Mouse (Mus musculus) heart, embryonic 12.5 days (tissue): ENCODE data around the gene 2010109A12Rik. TPM values are rescaled to one million over a fixed set of nuclear protein-coding genes. Genes with fewer than 3 reads are reported as not detected.

Source experiments
- ATAC-seq: fragments of 200-750 bp; cut with Nextera tagmentation; 2 replicates; pipeline ENCODE4 v1.8.0; 2017; ENCODE audit warnings: moderate TSS enrichment, moderate library complexity; ENCODE audit not compliant: insufficient number of reproducible peaks, low FRiP score
- H3K27ac ChIP-seq: fragments of 300-500 bp; sonication (generic); 2 replicates; pipeline ENCODE4 v1.5.1; 2016; ENCODE audit warnings: mild to moderate bottlenecking, moderate library complexity; ENCODE audit not compliant: poor library complexity, severe bottlenecking
- H3K27me3 ChIP-seq: fragments of 300-500 bp; sonication (generic); replicated peaks from 2 replicates; pipeline ENCODE4 v1.6.1; 2016; ENCODE audit warnings: mild to moderate bottlenecking, moderate library complexity
- H3K36me3 ChIP-seq: fragments of 300-500 bp; sonication (generic); 2 replicates; pipeline ENCODE4 v1.6.1; 2016; ENCODE audit warnings: mild to moderate bottlenecking, moderate library complexity
- H3K4me1 ChIP-seq: fragments of 300-500 bp; sonication (generic); replicated peaks from 2 replicates; pipeline ENCODE4 v1.6.1; 2016; ENCODE audit warnings: mild to moderate bottlenecking
- H3K4me2 ChIP-seq: fragments of 300-500 bp; sonication (generic); 2 replicates; pipeline ENCODE4 v1.6.1; 2016; ENCODE audit warnings: mild to moderate bottlenecking, moderate library complexity
- H3K4me3 ChIP-seq: fragments of 300-500 bp; sonication (generic); 2 replicates; pipeline ENCODE4 v1.5.1; 2016; ENCODE audit warnings: mild to moderate bottlenecking
- H3K9ac ChIP-seq: fragments of 300-500 bp; sonication (generic); 2 replicates; pipeline ENCODE4 v1.6.1; 2016; ENCODE audit warnings: mild to moderate bottlenecking, moderate library complexity
- H3K9me3 ChIP-seq: fragments of 300-500 bp; sonication (generic); replicated peaks from 2 replicates; pipeline ENCODE4 v1.6.1; 2016; ENCODE audit warnings: mild to moderate bottlenecking, moderate library complexity
- WGBS: fragments of 180-500 bp; shearing (Covaris S2); methylation state at CpG from one replicate; pipeline ENCODE4 v1.1.7; 2016; 5-methylcytosine and 5-hydroxymethylcytosine counted together
- polyA plus RNA-seq: library from polyadenylated mRNA; unstranded; fragments of >200 nt; fragmentation: Nextera tagmentation; extraction: Ambion mirVana; gene quantifications from 2 replicates; pipeline ENCODE4 v1.2.1, GENCODE M21; 2016

The 2010109A12Rik gene
- polyA plus RNA-seq, 1 experiment from 2014 or later: 1.9 TPM

GRCm38 (mm10) chr5:93255759-93256265 is 49.5 kb downstream of the 2010109A12Rik start:
- no peak for ATAC-seq
- Histone ChIP-seq H3K4me2 (no peak overlapping the region), H3K9me3 (peaks cover 12% of the 10 kb centered on the region; the same call in 1 of the 2 replicates), H3K27me3 (no peaks in the 10 kb centered on the region), H3K36me3 (no peaks in the 10 kb centered on the region), H3K9ac (no peak overlapping the region), H3K27ac (no peak overlapping the region), H3K4me3 (no peak overlapping the region), H3K4me1 (no peaks in the 10 kb centered on the region)
- WGBS: 80% methylated on average over 5 of the region's 5 CpGs

GRCm38 (mm10) chr5:93256820-93257405 is 50.6 kb downstream of the 2010109A12Rik start:
- H3K9ac ChIP-seq: no peak overlapping the region
- H3K27me3 ChIP-seq: no peaks in the 10 kb centered on the region
- H3K9me3 ChIP-seq: peaks cover 12% of the 10 kb centered on the region; the same call in 1 of the 2 replicates
- H3K4me3 ChIP-seq: no peak overlapping the region
- no peak overlapping the region for H3K27ac ChIP-seq
- no peaks in the 10 kb centered on the region for H3K4me1 ChIP-seq
- H3K4me2 ChIP-seq: no peak overlapping the region
- no peaks in the 10 kb centered on the region for H3K36me3 ChIP-seq
- ATAC-seq: no peak

- ATAC-seq: no peak
- H3K9me3 ChIP-seq: peaks cover 10% of the 10 kb centered on the region; the same call in 1 of the 2 replicates
- no peaks in the 10 kb centered on the region for H3K36me3 ChIP-seq
- H3K27me3 ChIP-seq: no peaks in the 10 kb centered on the region
- H3K27ac ChIP-seq: no peak overlapping the region
- H3K9ac ChIP-seq: no peak overlapping the region
- no peak overlapping the region for H3K4me2 ChIP-seq
- no peak overlapping the region for H3K4me3 ChIP-seq
- peaks cover 12% of the 10 kb centered on the region; the same call in 1 of the 2 replicates for H3K4me1 ChIP-seq
Measured at GRCm38 (mm10) chr5:93259349-93259748, 53.0 kb downstream of the 2010109A12Rik start.

DNA sequence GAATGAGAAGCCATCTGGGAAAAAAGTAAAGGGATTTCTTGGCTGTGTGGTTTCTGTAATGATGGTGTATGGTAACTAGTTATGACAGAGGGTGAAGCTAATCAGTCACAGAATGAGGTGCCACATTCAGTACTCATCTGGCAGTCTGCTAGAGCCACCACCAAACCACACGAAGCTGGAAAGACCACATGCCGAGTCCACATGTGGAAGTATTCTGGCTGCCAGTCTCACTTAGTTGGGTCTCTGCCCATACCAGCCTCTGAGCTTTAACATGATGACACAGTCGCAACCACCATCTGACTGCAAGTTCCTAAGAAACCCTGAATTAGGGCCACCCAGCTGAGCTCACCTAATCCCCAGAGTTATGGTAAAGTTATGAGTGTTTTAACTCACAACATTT is 54.7 kb downstream of the 2010109A12Rik start:
- Histone ChIP-seq H3K4me3 (no peak overlapping the region), H3K27ac (no peak overlapping the region), H3K4me1 (peaks cover 18% of the 10 kb centered on the region), H3K9ac (no peak overlapping the region), H3K9me3 (peaks cover 6% of the 10 kb centered on the region; the same call in 1 of the 2 replicates), H3K27me3 (no peaks in the 10 kb centered on the region), H3K4me2 (no peak overlapping the region), H3K36me3 (no peaks in the 10 kb centered on the region)
- 62% methylated on average over 3 of the region's 3 CpGs for WGBS
- ATAC-seq: no peak

DNA sequence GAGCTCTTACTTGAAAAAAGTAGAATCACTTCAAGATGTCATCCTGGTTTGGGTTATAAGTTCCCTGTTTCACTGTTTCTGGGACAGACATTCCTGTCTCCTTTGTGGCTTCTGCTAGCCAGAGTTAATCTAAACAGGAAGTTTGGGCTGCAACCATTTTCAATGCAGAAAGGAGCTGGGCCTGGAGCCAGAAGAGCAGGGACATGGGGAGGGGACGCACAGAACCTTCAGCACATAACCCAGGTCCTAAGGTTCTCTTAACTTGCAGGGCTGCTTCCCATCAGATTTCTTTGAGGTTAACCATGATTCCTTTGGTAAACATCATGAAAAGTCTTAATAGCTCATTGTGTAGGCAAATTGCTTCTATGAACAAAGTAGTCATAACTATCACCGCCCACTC is 56.4 kb downstream of the 2010109A12Rik start:
- H3K36me3 ChIP-seq: no peaks in the 10 kb centered on the region
- no peak overlapping the region for H3K9ac ChIP-seq
- H3K4me1 ChIP-seq: peaks cover 20% of the 10 kb centered on the region
- no peaks in the 10 kb centered on the region for H3K9me3 ChIP-seq
- no peak for ATAC-seq
- H3K27me3 ChIP-seq: no peaks in the 10 kb centered on the region
- no peak overlapping the region; the same call in 1 of the 2 replicates for H3K27ac ChIP-seq
- H3K4me3 ChIP-seq: no peak overlapping the region
- no peak overlapping the region for H3K4me2 ChIP-seq
- 65% methylated on average over 2 of the region's 2 CpGs for WGBS

Other genes starting within 250 kb of the 2010109A12Rik start
- gene Sowahb, start 161.5 kb upstream of the 2010109A12Rik start, polyA plus RNA-seq: 0.12 and 0.23 TPM in 2 replicates
- 115 and 123 TPM in 2 replicates for gene Sept11, start 113.1 kb upstream of the 2010109A12Rik start, polyA plus RNA-seq
- gene Ccni, start within 50 bp of the 2010109A12Rik start, polyA plus RNA-seq: 118 and 128 TPM in 2 replicates
- 48.0 and 49.0 TPM in 2 replicates for gene Ccng2, start 60.7 kb downstream of the 2010109A12Rik start, polyA plus RNA-seq